Mouse (Mus musculus) hindbrain, embryonic 11.5 days (tissue): ENCODE data around the gene Dhx15. TPM values are rescaled to one million over a fixed set of nuclear protein-coding genes. Genes with fewer than 3 reads are reported as not detected.

ENCODE experiments used
- ATAC-seq: fragments of 200-750 bp; cut with Nextera tagmentation; 2 replicates; pipeline ENCODE4 v1.8.0; 2017; ENCODE audit warnings: mild to moderate bottlenecking, moderate TSS enrichment, moderate library complexity; ENCODE audit not compliant: low FRiP score
- DNase-seq: peaks from one replicate; pipeline ENCODE4 v3.0.0-alpha.2; 2015; ENCODE audit warnings: low spot score
- H3K27ac ChIP-seq: fragments of 300-500 bp; sonication (generic); 2 replicates; pipeline ENCODE4 v1.5.1; 2014; ENCODE audit warnings: mild to moderate bottlenecking, low read depth, low read length
- H3K27me3 ChIP-seq: fragments of 300-500 bp; sonication (generic); 2 replicates; pipeline ENCODE4 v1.6.1; 2014; ENCODE audit warnings: mild to moderate bottlenecking, low read length, moderate library complexity, mixed read lengths; ENCODE audit not compliant: control insufficient read depth, insufficient read depth
- H3K36me3 ChIP-seq: fragments of 300-500 bp; sonication (generic); 2 replicates; pipeline ENCODE4 v1.6.1; 2014; ENCODE audit warnings: mild to moderate bottlenecking, low read length, moderate library complexity, mixed read lengths; ENCODE audit not compliant: control insufficient read depth, insufficient read depth
- H3K4me1 ChIP-seq: fragments of 300-500 bp; sonication (generic); replicated peaks from 2 replicates; pipeline ENCODE4 v1.6.1; 2014; ENCODE audit warnings: low read length, mixed read lengths; ENCODE audit not compliant: control insufficient read depth, insufficient read depth
- H3K4me2 ChIP-seq: fragments of 300-500 bp; sonication (generic); replicated peaks from 2 replicates; pipeline ENCODE4 v1.6.1; 2014; ENCODE audit warnings: mild to moderate bottlenecking, low read depth, low read length
- H3K4me3 ChIP-seq: fragments of 300-500 bp; sonication (generic); 2 replicates; pipeline ENCODE4 v1.5.1; 2014; ENCODE audit warnings: low read depth, low read length
- H3K9ac ChIP-seq: fragments of 300-500 bp; sonication (generic); 2 replicates; pipeline ENCODE4 v1.6.1; 2014; ENCODE audit warnings: low read depth, low read length
- H3K9me3 ChIP-seq: fragments of 300-500 bp; sonication (generic); 2 replicates; pipeline ENCODE4 v1.6.1; 2016; ENCODE audit warnings: low read length; ENCODE audit not compliant: control insufficient read depth
- WGBS: fragments of 180-500 bp; shearing (Covaris S2); extraction: QIAGEN DNeasy Blood & Tissue Kit; methylation state at CpG from one replicate; pipeline ENCODE4 v1.1.7; 2014; 5-methylcytosine and 5-hydroxymethylcytosine counted together
- polyA plus RNA-seq: library from polyadenylated mRNA; unstranded; fragments of >200 nt; fragmentation: Nextera tagmentation; extraction: Ambion mirVana; gene quantifications from 2 replicates; pipeline ENCODE4 v1.2.1, GENCODE M21; 2014

Gene Dhx15
- polyA plus RNA-seq, 1 experiment from 2014 or later, result 103 TPM

DNA sequence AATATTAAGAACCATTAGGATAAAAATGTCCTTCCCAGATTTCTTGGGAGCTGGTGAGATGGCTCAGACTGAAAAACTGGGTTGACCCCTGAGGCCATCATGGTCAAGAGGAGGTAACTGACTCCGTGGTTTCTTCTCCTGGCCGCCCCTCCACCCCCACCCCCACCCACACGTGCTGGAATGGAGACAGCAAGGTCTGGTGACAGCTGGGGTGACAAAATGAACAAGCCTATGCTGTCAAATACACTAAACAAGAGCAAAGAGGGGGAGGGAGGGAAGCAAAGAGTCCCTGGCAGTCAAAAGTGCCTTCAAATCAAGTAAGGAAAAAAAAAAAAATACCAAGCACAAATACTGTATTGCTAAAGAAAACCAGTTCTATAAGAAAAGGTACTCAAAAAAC is 2.1 kb downstream of the Dhx15 start:
- 25% methylated on average over 3 of the region's 3 CpGs for WGBS
- H3K4me3 ChIP-seq, result peak overlapping the region; percentile 96
- H3K4me2 ChIP-seq, result peak overlapping the region; percentile 68
- no peaks in the 10 kb centered on the region for H3K9me3 ChIP-seq
- DNase-seq (no peak), ATAC-seq (no peak)
- no peak overlapping the region for H3K27ac ChIP-seq
- H3K27me3 ChIP-seq, result no peaks in the 10 kb centered on the region
- no peak overlapping the region for H3K9ac ChIP-seq
- peaks cover 3% of the 10 kb centered on the region; the same call in 1 of the 2 replicates for H3K4me1 ChIP-seq
- H3K36me3 ChIP-seq, result 0 out of 2 replicates have a peak, but pooled peaks cover 2% of the 10 kb centered on the region

DNA sequence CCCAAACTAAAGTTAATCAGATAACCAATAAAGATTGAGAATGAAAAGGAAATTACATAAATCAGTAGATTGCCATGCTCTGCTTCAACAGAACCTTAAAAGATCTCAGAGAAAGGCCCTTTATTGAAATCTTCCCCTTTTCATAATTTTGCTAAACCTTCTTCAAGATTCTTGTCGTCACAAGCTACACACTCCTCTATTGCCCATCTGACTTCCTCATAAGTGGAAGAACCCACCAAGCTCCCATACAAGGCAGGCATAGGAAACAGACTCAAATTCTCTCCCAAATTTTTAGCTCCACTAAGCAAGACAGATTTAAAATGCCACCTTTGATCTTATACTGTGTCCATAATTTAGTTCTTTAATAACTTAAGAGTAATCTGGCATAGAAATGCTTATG is 13.0 kb downstream of the Dhx15 start:
- no peaks in the 10 kb centered on the region for H3K27me3 ChIP-seq
- ATAC-seq (no peak), DNase-seq (no peak)
- no peaks in the 10 kb centered on the region for H3K36me3 ChIP-seq
- H3K9ac ChIP-seq, result no peak overlapping the region
- H3K4me1 ChIP-seq, result no peaks in the 10 kb centered on the region
- no peak overlapping the region for H3K4me2 ChIP-seq
- no peak overlapping the region for H3K4me3 ChIP-seq
- H3K9me3 ChIP-seq, result no peaks in the 10 kb centered on the region
- H3K27ac ChIP-seq, result no peak overlapping the region
- WGBS, result 96% methylated on average over 1 of the region's 1 CpGs

DNA sequence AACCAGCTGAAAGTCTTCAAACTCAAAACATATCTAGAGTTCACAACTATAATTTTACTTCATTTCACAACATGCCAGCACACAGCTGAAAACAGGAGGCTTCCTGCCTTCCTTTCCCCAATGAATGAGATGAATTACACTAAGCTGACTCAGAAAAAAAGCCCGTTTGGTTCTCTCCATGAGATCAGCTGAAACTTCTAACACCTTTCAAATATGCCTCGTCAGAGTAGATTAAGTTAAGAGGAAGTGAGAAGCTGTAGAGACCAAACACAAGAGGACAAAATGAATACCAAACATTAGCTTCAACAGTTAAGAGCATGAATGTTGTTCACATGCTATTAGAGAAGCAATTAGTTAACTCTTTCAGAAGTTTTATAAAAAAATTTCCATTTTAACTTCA is 21.8 kb downstream of the Dhx15 start:
- H3K4me1 ChIP-seq, result no peaks in the 10 kb centered on the region
- no peak overlapping the region for H3K9ac ChIP-seq
- ATAC-seq, result no peak

GRCm38 (mm10) chr5:52149138-52149537 is 41.2 kb downstream of the Dhx15 start:
- no peak overlapping the region for H3K4me3 ChIP-seq
- H3K4me2 ChIP-seq, result no peak overlapping the region
- H3K9me3 ChIP-seq, result no peaks in the 10 kb centered on the region
- H3K27ac ChIP-seq, result no peak overlapping the region
- WGBS, result 96% methylated on average over 3 of the region's 3 CpGs
- H3K36me3 ChIP-seq, result 0 out of 2 replicates have a peak, but pooled peaks cover 3% of the 10 kb centered on the region
- ATAC-seq (no peak), DNase-seq (no peak)
- no peaks in the 10 kb centered on the region for H3K27me3 ChIP-seq
- no peaks in the 10 kb centered on the region for H3K4me1 ChIP-seq
- no peak overlapping the region for H3K9ac ChIP-seq

More for the DNA sequence above, 21.8 kb downstream of the Dhx15 start:
- H3K9me3 ChIP-seq, result no peaks in the 10 kb centered on the region
- H3K4me2 ChIP-seq, result no peak overlapping the region
- no peak overlapping the region for H3K4me3 ChIP-seq
- H3K27ac ChIP-seq, result no peak overlapping the region
- H3K27me3 ChIP-seq, result no peaks in the 10 kb centered on the region
- no peaks in the 10 kb centered on the region; the same call in 1 of the 2 replicates for H3K36me3 ChIP-seq
- DNase-seq, result no peak
- WGBS, result 67% methylated on average over 2 of the region's 2 CpGs

- 0 out of 2 replicates have a peak, but pooled peaks cover 3% of the 10 kb centered on the region for H3K36me3 ChIP-seq
- WGBS, result 95% methylated on average over 4 of the region's 4 CpGs
Measured at GRCm38 (mm10) chr5:52147141-52147540, 43.2 kb downstream of the Dhx15 start.

GRCm38 (mm10) chr5:52145684-52146083 is 44.6 kb downstream of the Dhx15 start:
- H3K27ac ChIP-seq, result no peak overlapping the region
- no peak overlapping the region for H3K4me2 ChIP-seq
- DNase-seq, result no peak
- H3K4me3 ChIP-seq, result no peak overlapping the region
- H3K36me3 ChIP-seq, result no peaks in the 10 kb centered on the region
- H3K4me1 ChIP-seq, result no peaks in the 10 kb centered on the region
- H3K9me3 ChIP-seq, result no peaks in the 10 kb centered on the region
- no peak overlapping the region for H3K9ac ChIP-seq
- H3K27me3 ChIP-seq, result no peaks in the 10 kb centered on the region
- peak; percentile 27; the same call in 1 of the 2 replicates for ATAC-seq
- 91% methylated on average over 6 of the region's 6 CpGs for WGBS

More at GRCm38 (mm10) chr5:52147141-52147540, 43.2 kb downstream of the Dhx15 start:
- DNase-seq (no peak), ATAC-seq (no peak)
- no peak overlapping the region for H3K9ac ChIP-seq
- H3K27me3 ChIP-seq, result no peaks in the 10 kb centered on the region
- H3K4me3 ChIP-seq, result no peak overlapping the region
- no peaks in the 10 kb centered on the region for H3K4me1 ChIP-seq
- H3K4me2 ChIP-seq, result no peak overlapping the region
- no peak overlapping the region for H3K27ac ChIP-seq
- no peaks in the 10 kb centered on the region for H3K9me3 ChIP-seq

DNA sequence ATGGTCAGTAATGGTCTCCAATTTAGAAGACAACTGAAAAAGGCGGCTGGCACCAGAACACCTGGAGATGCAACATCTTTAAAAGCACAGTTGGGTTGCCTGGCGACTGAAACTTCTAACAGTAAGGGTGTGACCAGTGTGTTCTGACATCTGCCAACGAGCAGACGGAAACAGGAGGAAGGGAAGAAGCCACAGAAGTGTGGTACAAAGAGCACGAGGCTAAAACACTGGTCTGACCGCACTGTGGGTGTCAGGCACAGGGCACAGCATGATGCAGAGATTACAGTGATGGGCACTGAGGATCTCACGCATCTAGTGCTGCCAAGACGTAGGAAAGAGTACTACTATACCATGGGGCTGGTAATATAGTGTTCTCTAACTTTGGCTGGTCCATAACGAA is 48.4 kb downstream of the Dhx15 start:
- WGBS, result 90% methylated on average over 9 of the region's 9 CpGs
- Histone ChIP-seq H3K27ac (no peak overlapping the region), H3K27me3 (no peaks in the 10 kb centered on the region), H3K4me1 (no peaks in the 10 kb centered on the region), H3K4me3 (no peak overlapping the region), H3K36me3 (no peaks in the 10 kb centered on the region), H3K4me2 (no peak overlapping the region), H3K9me3 (no peaks in the 10 kb centered on the region), H3K9ac (no peak overlapping the region)
- ATAC-seq (no peak), DNase-seq (no peak)

DNA sequence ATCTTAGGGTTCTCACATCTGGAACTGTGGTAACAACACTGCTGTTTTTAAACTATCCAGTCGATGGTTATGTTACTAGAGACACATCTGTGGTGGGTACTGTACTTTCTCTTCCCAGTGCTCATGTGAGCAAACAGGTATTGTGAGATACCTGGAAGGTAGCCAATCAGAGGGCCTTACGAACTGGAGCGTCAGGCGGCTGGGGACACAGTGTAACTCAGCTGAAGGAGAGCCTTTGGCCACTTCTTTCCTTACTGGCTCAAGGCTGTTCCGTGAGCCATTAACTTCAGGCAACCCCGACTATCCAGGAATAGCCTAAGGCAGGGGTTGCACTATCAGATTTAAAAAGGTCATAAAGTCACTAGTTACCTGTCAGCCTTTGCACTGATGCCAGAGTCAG is 51.5 kb downstream of the Dhx15 start:
- DNase-seq (no peak), ATAC-seq (no peak)
- whole genome bisulfite sequencing, result 93% methylated on average over 6 of the region's 6 CpGs
- Histone ChIP-seq H3K4me3 (no peak overlapping the region), H3K4me1 (no peaks in the 10 kb centered on the region), H3K27me3 (no peaks in the 10 kb centered on the region), H3K4me2 (no peak overlapping the region), H3K27ac (no peak overlapping the region), H3K9me3 (no peaks in the 10 kb centered on the region), H3K36me3 (no peaks in the 10 kb centered on the region), H3K9ac (no peak overlapping the region)

- H3K27ac ChIP-seq, result no peak overlapping the region
- no peak overlapping the region for H3K4me2 ChIP-seq
- H3K36me3 ChIP-seq, result no peaks in the 10 kb centered on the region
Measured at GRCm38 (mm10) chr5:52138134-52138533, 52.2 kb downstream of the Dhx15 start.

More at GRCm38 (mm10) chr5:52138134-52138533, 52.2 kb downstream of the Dhx15 start:
- 92% methylated on average over 11 of the region's 11 CpGs for WGBS
- ATAC-seq (no peak), DNase-seq (no peak)
- Histone ChIP-seq H3K4me1 (no peaks in the 10 kb centered on the region), H3K4me3 (no peak overlapping the region), H3K9me3 (no peaks in the 10 kb centered on the region), H3K27me3 (no peaks in the 10 kb centered on the region), H3K9ac (no peak overlapping the region)
